Mouse (Mus musculus): Measurements from ENCODE around the gene Duoxa1.

Duoxa1 gene

DNA sequence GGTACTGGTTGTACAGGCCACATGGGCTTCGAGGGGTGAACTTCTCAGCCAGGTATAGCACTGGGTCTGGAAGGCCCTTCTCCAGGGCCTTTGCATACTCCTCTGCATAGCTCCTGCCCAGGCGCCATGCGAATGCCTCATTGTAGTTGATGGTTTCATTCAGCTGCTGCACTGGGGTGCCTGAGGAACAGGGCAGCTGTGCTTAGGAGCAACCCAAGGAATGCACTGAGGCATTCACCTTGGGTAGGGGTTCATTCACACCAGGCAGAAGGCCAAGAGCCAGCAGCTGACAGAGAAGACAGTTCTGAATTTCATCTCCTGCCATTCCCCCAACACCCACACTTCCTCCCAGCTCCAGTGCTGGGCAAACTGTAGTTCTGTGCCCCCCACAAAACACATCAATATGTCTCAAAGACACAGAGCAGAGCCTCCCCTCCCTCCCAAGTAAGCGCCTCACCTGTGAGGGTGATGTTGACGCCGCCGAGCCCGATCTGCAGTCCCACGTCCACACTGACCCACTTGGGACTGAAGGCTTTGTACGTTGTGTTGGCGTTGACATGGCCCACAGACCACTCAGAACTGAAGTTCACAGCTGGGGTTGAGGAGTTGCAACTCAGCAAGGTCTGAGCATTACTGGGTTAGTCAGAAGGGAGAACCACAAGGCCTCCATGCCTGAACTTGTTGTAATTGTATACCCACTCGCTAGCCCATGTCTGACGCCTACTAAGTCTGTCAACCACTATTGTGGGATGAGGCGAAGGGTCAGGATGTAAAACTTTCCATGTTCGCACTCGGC is 8.2 kb downstream of the Duoxa1 start:
- H3K36me3 ChIP-seq (ENCODE audit: insufficient read depth, low read length): no peaks in the 10 kb centered on the region
- peaks cover 18% of the 10 kb centered on the region for H3K4me1 ChIP-seq (replicated peaks; ENCODE audit: low read depth, low read length)
- TF ChIP-seq NANOG (IDR thresholded peaks at IDR 0.05; ENCODE audit: borderline replicate concordance, low read length): no peak
- no peaks in the 10 kb centered on the region for H3K9me3 ChIP-seq (ENCODE audit: low read length)
- no peak overlapping the region for H3K4me3 ChIP-seq (replicated peaks; ENCODE audit: low read length)
- H3K27me3 ChIP-seq (ENCODE audit: insufficient read depth, low read length): peaks cover 84% of the 10 kb centered on the region

- H3K9me3 ChIP-seq (ENCODE audit: low read length): no peaks in the 10 kb centered on the region
These were observed 9.0 kb downstream of the Duoxa1 start for GRCm38 (mm10) chr2:122304544-122304943.

DNA sequence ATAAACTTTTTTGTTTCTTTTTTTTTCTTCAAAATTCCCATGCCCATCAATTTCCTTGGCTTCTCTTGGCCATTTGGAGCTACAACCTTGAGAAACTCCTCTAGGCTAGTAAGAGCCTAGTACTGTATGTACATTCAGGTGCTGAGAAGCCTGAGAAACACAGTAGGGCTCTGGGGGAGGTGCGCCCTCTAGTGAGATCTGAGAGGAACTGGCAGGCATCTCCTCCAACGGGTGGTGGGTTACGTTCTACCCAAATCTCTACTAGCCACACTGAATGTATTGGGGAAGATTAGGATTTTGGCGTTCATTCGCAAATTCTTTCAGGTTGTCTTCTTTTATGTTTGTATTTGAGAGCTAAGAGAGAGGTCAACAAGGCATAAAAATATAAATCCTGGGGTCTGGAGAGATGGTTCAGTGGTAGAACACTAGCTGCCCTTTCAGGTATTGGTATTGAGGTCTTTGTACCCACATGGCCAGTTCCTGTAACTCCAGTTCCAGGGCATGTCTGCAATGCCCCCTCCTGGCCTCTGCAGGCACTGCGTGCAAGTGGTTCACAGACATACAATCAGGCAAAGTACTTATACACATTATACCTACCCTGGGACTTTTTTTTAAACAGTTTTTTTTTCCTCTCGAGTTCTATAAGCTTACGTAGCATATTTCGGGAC is 10.8 kb downstream of the Duoxa1 start:
- no peak overlapping the region for H3K4me3 ChIP-seq (replicated peaks; ENCODE audit: low read length)

More at GRCm38 (mm10) chr2:122304544-122304943, 9.0 kb downstream of the Duoxa1 start:
- TF ChIP-seq NANOG (IDR thresholded peaks at IDR 0.05; ENCODE audit: borderline replicate concordance, low read length): no peak
- TF ChIP-seq POU5F1 (IDR thresholded peaks at IDR 0.05; ENCODE audit: borderline replicate concordance, low read length): no peak
- TF ChIP-seq CTCF (conservative IDR thresholded peaks at IDR 0.05; ENCODE audit: low read length): no peak
- H3K4me3 ChIP-seq (replicated peaks; ENCODE audit: low read length): no peak overlapping the region
- H3K36me3 ChIP-seq (ENCODE audit: insufficient read depth, low read length): no peaks in the 10 kb centered on the region
- peaks cover 92% of the 10 kb centered on the region for H3K27me3 ChIP-seq (ENCODE audit: insufficient read depth, low read length)
- peaks cover 18% of the 10 kb centered on the region for H3K4me1 ChIP-seq (replicated peaks; ENCODE audit: low read depth, low read length)

GRCm38 (mm10) chr2:122301921-122302573 is 11.5 kb downstream of the Duoxa1 start:
- H3K36me3 ChIP-seq (ENCODE audit: insufficient read depth, low read length): no peaks in the 10 kb centered on the region
- TF ChIP-seq CTCF (conservative IDR thresholded peaks at IDR 0.05; ENCODE audit: low read length): no peak
- no peak for TF ChIP-seq POU5F1 (IDR thresholded peaks at IDR 0.05; ENCODE audit: borderline replicate concordance, low read length)
- no peak for TF ChIP-seq NANOG (IDR thresholded peaks at IDR 0.05; ENCODE audit: borderline replicate concordance, low read length)

More for the DNA sequence above, 10.8 kb downstream of the Duoxa1 start:
- TF ChIP-seq CTCF (conservative IDR thresholded peaks at IDR 0.05; ENCODE audit: low read length) (peak; percentile 65), POU5F1 (IDR thresholded peaks at IDR 0.05; ENCODE audit: borderline replicate concordance, low read length) (no peak), NANOG (IDR thresholded peaks at IDR 0.05; ENCODE audit: borderline replicate concordance, low read length) (no peak)
- Histone ChIP-seq H3K9me3 (ENCODE audit: low read length) (no peaks in the 10 kb centered on the region), H3K4me1 (replicated peaks; ENCODE audit: low read depth, low read length) (peaks cover 33% of the 10 kb centered on the region), H3K36me3 (ENCODE audit: insufficient read depth, low read length) (no peaks in the 10 kb centered on the region), H3K27me3 (ENCODE audit: insufficient read depth, low read length) (peaks cover 94% of the 10 kb centered on the region)

DNA sequence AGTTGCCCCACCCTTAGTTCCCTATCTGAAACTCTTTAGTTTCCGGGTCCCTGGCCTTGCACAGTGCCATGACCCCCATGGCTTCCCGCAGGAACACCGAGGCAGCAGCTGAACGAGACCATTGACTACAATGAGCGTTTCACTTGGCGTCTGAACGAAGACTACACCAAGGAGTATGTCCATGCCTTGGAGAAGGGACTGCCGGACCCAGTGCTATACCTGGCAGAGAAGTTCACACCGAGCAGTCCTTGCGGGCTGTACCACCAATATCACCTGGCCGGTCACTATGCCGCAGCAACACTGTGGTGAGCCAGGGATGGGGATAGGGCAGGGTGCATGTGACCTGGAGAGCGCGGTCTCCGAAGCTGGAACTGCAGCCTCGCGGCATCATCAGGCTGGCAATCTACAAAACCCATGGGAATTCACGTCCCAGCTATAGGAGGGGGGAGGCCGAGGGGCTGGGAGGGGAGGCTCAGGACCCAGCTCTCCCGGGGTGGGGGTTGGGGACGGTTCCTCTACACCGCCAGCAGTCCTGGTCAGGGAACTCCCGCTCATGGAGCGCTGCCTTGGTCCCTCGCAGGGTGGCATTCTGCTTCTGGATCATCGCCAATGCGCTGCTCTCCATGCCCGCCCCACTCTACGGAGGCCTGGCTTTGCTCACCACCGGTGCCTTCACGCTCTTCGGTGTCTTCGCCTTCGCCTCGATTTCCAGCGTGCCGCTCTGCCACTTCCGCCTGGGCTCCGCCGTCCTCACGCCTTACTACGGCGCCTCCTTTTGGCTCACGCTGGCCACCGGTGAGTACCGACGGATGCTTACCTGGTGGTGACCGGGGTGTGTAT is 12.2 kb downstream of the Duoxa1 start:
- H3K36me3 ChIP-seq (ENCODE audit: insufficient read depth, low read length): no peaks in the 10 kb centered on the region
- peak overlapping the region; percentile 67 for H3K4me3 ChIP-seq (replicated peaks; ENCODE audit: low read length)
- H3K9me3 ChIP-seq (ENCODE audit: low read length): no peaks in the 10 kb centered on the region
- peaks cover 93% of the 10 kb centered on the region for H3K27me3 ChIP-seq (ENCODE audit: insufficient read depth, low read length)
- TF ChIP-seq NANOG (IDR thresholded peaks at IDR 0.05; ENCODE audit: borderline replicate concordance, low read length): no peak
- no peak for TF ChIP-seq POU5F1 (IDR thresholded peaks at IDR 0.05; ENCODE audit: borderline replicate concordance, low read length)
- no peak for TF ChIP-seq CTCF (conservative IDR thresholded peaks at IDR 0.05; ENCODE audit: low read length)
- H3K4me1 ChIP-seq (replicated peaks; ENCODE audit: low read depth, low read length): peaks cover 39% of the 10 kb centered on the region

More at GRCm38 (mm10) chr2:122301921-122302573, 11.5 kb downstream of the Duoxa1 start:
- H3K4me3 ChIP-seq (replicated peaks; ENCODE audit: low read length): peak overlapping the region; percentile 67
- H3K27me3 ChIP-seq (ENCODE audit: insufficient read depth, low read length): peaks cover 95% of the 10 kb centered on the region
- peaks cover 39% of the 10 kb centered on the region for H3K4me1 ChIP-seq (replicated peaks; ENCODE audit: low read depth, low read length)
- H3K9me3 ChIP-seq (ENCODE audit: low read length): no peaks in the 10 kb centered on the region

DNA sequence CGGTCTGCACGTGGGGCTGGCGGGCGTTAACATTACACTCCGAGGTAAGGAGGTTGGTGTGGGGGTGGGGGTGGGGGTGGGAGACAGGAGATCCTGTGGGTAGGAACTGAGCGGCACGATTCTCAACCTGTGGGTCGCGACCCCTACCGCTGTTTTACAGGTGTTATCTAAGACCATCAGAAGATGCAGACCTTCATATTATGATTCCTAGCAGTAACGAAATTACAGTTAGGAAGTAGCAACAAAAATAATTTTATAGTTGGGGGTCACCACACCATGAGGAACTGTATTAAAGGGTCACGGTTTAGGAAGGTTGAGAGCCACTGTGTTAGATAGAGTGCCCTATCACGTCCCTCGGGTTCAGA is 12.9 kb downstream of the Duoxa1 start:
- Histone ChIP-seq H3K9me3 (ENCODE audit: low read length) (no peaks in the 10 kb centered on the region), H3K4me1 (replicated peaks; ENCODE audit: low read depth, low read length) (peaks cover 42% of the 10 kb centered on the region), H3K36me3 (ENCODE audit: insufficient read depth, low read length) (no peaks in the 10 kb centered on the region), H3K27me3 (ENCODE audit: insufficient read depth, low read length) (peaks cover 92% of the 10 kb centered on the region), H3K4me3 (replicated peaks; ENCODE audit: low read length) (peak overlapping the region; percentile 67)
- TF ChIP-seq NANOG (IDR thresholded peaks at IDR 0.05; ENCODE audit: borderline replicate concordance, low read length) (no peak), POU5F1 (IDR thresholded peaks at IDR 0.05; ENCODE audit: borderline replicate concordance, low read length) (no peak), CTCF (conservative IDR thresholded peaks at IDR 0.05; ENCODE audit: low read length) (no peak)

DNA sequence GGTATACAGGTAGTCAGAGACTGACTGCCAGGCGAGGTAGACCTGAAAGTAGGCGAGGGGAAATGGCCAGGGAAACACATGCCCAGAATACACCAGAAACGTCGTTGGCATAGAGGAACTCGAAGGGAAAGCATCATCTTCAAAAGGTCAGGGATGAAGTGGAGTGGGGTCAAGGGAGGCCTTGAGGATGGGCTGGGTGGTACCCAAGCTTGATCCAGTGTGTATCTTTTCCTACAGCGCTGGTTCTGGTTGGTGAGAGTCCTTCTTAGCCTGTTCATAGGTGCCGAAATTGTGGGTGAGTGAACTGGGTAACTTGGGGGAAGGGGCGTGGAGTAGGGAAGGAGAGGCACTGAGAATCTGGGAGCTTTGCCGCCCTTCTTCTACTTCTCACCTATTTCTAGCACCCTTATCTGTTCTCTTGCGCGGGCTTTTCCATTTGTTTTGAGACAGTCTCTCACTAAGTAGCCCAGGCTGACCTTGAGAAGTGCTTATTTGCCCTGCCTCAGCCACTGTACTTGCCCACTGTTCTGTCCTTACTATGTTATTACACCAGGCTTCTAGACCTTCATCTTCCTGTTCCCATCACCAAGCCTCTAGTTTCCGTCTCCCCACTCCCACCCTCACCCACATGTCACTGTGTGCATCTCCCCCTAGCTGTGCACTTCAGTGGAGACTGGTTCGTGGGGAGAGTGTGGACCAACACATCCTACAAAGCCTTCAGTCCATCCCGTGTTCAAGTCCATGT is 13.4 kb downstream of the Duoxa1 start:
- no peaks in the 10 kb centered on the region for H3K9me3 ChIP-seq (ENCODE audit: low read length)

More for the DNA sequence above, 13.4 kb downstream of the Duoxa1 start:
- Histone ChIP-seq H3K36me3 (ENCODE audit: insufficient read depth, low read length) (no peaks in the 10 kb centered on the region), H3K4me1 (replicated peaks; ENCODE audit: low read depth, low read length) (peaks cover 42% of the 10 kb centered on the region), H3K4me3 (replicated peaks; ENCODE audit: low read length) (no peak overlapping the region), H3K27me3 (ENCODE audit: insufficient read depth, low read length) (peaks cover 91% of the 10 kb centered on the region)
- TF ChIP-seq NANOG (IDR thresholded peaks at IDR 0.05; ENCODE audit: borderline replicate concordance, low read length) (no peak), CTCF (conservative IDR thresholded peaks at IDR 0.05; ENCODE audit: low read length) (no peak), POU5F1 (IDR thresholded peaks at IDR 0.05; ENCODE audit: borderline replicate concordance, low read length) (no peak)
